Mouse (Mus musculus) cerebellum, postnatal 10 days (tissue): ENCODE measurements around the gene Ogg1.
A peak's percentile ranks its signal among the peaks of the same experiment; 100 is the strongest.
"Not testable (repeated sequence)": the region's sequence is repeated elsewhere in the genome, so short reads cannot be mapped to it uniquely, and the experiment has no call there.

Experiments used
- DNase-seq, 2 experiments: peaks; one replicate each; pipeline ENCODE4 v3.0.0; 2021; ENCODE audit warnings: mixed read lengths in 2 of 2

Ogg1 gene

GRCm38 (mm10) chr6:113332734-113333133, 6.0 kb downstream of the Ogg1 start:
- DNase-seq = not testable (repeated sequence)

DNA sequence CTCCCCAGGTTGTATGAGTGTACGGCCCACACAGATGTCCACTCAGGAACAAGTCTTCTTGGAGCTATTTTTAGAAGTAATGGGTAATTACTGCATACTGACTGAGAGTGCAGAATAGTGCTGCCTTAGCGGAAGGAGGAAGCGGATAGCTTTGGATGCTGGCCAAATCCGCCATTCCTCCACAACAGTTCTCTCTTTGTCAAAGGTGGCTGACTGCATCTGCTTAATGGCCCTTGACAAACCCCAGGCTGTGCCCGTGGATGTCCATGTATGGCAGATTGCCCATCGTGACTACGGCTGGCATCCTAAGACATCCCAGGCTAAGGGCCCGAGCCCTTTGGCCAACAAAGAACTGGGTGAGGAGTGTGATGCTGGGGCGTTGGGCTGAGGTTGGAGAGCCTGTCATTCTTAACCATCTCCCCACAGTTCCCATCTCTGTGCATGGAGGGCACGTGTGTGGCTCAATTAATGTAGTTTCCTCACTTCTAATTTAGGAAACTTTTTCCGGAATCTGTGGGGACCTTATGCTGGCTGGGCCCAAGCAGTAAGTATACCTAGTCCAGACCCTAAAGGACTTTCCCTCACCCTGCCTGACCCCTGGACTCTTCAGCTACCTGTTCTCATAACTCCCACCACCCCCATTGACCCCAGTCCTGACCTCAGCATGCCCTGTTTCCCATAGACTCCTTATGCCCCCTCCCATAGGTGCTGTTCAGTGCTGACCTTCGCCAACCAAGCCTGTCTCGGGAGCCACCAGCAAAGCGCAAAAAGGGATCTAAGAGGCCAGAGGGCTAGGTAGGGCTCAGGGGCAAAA, 6.6 kb downstream of the Ogg1 start:
- peak; percentile 62 to 71 for DNase-seq

GRCm38 (mm10) chr6:113334216-113334615, 7.4 kb downstream of the Ogg1 start:
- no peak for DNase-seq

DNA sequence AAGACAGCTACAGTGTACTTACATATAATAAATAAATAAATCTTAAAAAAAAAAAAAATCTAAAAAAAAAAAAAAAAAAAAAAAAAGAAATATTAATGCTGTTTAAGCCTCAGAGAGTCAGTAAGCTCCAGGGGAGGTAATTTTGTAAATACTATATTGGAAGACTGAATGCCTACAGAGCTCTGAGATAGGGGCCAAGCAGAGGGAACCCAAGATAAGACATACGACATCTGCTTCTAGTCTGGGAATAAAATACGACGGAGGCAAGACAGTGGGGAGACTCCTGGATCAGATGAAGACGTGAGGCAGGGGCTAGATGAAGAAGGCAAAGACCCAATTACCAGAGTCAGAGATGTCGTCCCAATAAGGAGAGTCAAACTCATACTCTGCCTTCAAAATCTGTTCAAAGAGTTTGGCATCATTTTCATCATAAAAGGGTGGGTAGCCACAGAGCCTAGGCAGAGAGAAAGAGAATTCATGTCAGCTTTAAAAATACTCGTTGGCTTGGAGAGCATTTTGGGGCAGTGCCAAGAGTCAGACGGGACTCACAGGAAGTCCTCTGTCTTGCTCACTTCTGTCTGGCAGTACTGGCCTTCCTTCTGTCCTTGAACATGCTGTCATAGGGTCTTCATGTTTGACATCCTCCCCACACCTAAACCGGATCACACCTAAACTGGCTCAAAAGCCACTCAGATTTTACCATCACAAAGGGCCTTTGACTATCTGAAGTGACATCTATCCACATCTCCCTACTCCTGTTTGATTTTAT, 10.3 kb downstream of the Ogg1 start:
- DNase-seq = peak; percentile 32 to 36

- no peak for DNase-seq
Observed at GRCm38 (mm10) chr6:113341574-113341973, 14.8 kb downstream of the Ogg1 start.

DNA sequence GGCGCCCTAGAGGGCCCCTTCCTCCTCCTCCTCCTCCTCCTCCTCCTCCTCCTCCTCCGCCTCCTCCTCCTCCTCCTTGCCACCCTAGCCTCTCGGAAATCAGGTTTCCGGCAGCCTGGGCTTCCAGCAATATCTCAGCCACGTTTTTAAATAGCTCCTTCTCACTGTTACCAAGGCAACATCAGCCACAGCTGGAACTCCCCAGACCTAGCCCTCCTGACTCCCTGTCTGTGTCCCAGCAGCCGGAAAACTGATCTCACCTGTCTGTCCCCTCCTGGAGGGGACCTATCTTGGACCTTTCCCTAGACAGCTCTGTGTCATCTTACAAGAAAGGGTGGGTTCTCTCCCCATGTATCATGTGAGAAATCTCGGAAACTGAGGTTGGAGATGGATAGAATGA, 15.5 kb downstream of the Ogg1 start:
- DNase-seq = no peak

DNA sequence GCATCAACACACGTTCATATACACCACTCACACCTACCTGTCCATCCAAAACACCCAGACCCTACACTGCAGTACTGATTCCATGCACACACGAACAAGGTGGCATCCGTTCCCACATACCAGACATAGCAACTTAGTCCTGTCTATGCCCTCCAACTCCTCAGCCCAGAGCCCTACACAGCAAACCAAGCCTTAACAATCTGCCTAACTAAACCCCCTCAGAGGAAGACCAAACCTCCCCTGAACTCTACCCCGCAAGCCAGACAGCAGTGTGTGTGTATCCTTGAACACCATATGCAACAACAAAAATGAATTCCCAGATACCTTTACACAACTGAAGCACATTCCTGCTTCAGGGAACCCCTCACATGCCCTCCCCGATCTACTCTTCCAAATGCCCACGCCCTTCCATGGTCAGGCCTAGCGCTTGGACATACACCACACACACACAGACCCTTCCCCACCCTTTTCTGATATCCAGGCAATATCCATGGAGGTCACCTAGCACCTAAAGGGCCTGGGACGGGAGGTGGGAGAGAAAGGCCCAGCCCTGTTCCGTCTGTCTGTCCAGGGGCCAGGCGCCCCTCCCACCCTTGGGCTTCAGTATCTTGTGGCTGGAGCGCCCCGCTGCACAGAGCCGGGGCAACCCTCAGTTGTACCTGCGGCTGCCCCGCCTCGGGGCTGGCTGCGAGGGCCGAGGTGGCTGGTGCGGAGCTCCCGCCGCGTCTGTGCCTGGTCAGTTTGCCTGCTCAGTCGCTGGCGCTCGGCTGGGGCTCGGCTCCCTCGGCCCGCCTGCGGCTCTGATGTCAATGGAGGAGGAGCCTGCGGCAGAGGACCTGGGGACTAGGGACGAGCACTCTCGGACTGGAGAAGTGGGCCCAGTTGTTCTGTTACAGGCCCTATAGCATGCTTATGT, 16.7 kb downstream of the Ogg1 start, which contains the start of gene Camk1:
TSS of gene Camk1 (minus strand) at position 808 of the 916 bp plus-strand sequence.
- peak; percentile 65 to 76 for DNase-seq

DNA sequence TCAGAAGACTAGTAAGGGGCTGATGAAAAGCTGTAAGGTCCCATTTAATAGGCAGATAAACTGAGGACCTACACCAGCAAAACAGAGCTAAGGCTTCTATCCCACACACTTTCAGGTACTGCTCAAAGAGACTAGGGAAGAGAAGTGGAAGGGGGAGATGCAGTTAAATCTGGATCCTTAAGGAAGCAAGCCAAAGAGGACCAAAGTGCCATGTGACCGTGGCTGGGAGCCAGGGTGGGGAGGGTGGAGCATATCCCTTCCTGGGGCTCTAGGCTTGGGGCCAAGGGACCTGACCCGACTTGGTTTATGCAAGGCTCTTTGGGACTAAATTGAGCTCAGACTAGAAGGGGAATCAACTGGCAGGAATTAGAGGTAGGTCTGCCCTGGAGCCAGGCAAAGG, 17.5 kb downstream of the Ogg1 start:
- DNase-seq = peak; percentile 68 to 77

GRCm38 (mm10) chr6:113346897-113347296, 20.1 kb downstream of the Ogg1 start:
- DNase-seq = no peak

GRCm38 (mm10) chr6:113350538-113350937, 23.8 kb downstream of the Ogg1 start:
- DNase-seq = no peak

DNA sequence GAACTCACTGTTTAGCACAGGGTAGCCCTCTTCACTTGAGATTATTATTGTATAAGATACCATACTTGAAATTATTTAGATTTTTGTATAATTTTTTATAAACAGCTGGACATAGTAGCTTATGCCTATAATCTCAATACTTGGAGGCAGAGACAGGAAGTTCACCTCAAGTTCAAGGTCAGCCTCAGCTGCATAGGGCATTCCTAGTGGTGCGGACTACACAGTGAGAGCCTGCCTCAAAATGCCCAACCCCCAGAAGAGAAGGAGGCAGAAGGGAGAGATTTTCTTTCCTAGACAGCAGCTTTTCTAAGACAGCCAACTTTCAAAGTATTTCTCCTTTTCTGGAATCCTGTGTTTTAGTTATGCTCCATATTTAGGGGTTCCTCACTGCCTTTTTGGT, 24.4 kb downstream of the Ogg1 start:
- no peak for DNase-seq

DNA sequence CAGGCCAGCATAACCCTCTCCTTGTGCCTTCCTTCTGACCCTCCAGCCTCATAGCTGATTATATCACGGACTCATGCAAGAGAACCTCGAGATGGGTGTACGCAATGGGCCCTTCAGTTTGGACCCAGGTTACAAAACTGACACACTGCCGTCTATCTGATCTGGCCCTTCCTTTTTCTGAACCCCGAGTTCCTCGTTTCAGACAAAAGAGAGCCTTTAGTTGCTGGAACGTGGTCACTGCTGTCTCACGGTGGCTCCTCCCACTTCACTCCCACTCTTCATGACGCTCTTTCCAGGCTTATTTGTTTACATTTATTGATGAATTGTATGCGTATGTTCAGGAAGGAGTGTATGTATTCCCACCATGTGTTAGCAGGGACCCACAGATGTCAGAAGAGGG, 24.9 kb downstream of the Ogg1 start:
- no peak for DNase-seq

DNA sequence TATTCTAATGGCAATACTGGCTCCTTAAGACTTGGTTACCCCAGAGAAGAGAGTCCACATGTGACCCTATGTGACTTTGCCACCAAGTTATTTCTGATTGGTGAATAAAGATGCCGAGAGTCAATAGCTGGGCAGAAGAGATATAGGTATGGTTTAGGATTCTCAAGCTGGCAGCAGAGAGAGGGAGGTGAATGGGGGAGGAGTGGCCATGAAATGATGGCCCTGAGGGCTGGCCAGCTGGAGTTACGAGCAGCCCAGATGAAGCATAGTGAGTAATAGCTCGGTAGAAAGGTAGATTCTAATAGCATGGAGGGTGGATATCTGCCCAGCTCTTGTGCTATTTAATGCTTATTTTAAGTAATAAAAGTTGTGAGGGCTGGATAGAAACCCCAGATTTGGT, 26.0 kb downstream of the Ogg1 start:
- DNase-seq = no peak

DNA sequence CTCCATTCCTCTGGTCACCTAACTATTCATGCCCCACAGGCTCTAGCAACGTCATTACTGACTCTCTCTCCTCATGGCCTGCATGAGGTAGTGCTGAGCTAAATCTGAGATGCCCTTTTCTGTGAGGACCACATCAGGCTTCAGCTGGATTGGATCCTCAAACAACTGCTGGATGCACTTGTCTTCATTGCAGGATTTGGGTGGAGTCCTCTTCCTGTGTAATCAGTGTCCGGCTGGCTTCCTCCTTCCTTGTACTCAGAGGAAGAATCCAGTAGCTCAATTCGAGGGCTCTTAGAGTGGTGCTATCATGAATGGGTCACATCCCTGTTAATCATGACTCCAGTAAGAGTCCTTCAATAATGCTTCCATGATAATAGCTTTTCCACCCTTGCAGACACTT, 26.9 kb downstream of the Ogg1 start:
- DNase-seq = no peak

GRCm38 (mm10) chr6:113361476-113361875, 34.7 kb downstream of the Ogg1 start:
- DNase-seq = no peak

DNA sequence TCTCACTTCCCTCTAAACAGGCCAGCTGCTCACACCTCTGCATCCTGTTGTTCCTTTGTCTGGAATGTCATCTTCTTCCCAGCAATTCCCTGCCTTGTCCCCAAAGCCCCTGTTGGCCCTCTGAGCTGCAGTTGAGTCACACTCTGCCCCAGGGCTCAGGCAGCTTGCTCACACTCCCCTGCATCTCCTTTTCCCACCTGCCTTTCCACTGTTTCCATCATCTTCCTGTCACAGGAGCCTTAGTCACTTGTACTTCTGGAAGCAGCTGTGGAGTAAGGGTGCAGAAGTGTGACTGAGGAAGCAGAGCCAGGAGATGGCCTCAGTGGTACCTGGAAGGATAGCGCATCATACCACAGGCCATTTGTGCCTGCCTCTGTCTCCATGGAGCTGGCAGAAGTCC, 35.5 kb downstream of the Ogg1 start:
- no peak for DNase-seq

GRCm38 (mm10) chr6:113364518-113365135, 37.9 kb downstream of the Ogg1 start:
- DNase-seq = no peak

- DNase-seq = no peak
Observed at GRCm38 (mm10) chr6:113366639-113367038, 39.9 kb downstream of the Ogg1 start.

DNA sequence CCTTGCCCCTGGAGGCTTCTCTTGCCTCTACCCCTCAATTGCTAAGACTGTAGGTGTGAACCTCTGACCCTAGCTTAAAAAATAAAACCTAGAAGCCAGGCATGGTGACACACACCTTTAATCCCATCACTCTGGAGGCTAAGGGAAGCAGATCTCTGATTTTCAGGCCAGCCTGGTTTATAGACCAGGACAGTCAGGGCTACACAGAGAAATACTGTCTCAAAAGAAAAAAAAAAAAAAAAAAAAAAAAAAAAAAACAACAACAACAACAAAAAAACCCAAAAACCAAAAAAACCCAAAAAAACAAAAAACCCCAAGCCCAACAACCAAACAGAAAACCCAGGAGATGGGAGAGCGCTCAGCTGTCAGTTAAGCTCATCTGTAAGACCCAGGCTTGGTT, 40.8 kb downstream of the Ogg1 start:
- no peak for DNase-seq

DNA sequence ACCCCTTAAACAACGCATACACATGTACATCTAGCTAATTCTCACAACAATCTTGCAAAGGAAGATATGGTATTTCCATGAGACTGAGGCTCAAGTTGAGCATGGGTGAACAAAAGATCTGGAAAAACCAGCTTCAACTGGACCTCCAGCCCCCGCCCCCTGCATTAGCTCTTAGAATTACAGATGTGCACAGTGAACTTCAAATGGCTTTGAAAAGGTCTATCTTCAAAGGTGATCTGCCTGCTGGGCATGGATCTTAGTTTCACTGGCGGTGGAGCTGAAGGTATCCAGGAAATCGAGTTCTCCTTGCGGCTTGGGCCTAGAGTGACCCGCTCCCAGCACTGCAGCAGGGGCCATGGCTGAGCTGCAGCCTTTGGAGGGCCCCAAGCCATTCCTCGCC, 41.4 kb downstream of the Ogg1 start:
- no peak for DNase-seq

DNA sequence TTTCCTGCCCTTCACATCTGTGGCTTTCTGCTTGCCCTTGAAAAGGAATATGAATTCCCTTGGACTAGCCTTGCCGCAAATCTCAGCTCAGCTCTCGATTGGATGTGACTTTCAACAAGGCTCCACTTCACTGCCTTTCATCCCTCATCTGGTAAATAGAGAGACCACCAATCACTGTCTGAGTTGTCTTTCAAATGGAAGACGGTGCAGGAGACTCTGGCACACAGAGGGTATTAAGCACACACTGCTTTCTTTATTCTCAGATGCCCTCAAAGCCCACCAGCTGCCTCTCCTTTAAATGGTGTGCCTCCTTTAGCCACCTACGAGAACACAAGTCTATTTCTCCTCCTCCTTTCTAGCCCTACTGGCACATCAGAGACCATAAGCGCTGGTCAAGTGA, 41.8 kb downstream of the Ogg1 start:
- DNase-seq = no peak

- DNase-seq = no peak
Observed at GRCm38 (mm10) chr6:113370194-113370929, 43.6 kb downstream of the Ogg1 start.
